Mouse (Mus musculus): ENCODE data around the gene Glis2.

DNA sequence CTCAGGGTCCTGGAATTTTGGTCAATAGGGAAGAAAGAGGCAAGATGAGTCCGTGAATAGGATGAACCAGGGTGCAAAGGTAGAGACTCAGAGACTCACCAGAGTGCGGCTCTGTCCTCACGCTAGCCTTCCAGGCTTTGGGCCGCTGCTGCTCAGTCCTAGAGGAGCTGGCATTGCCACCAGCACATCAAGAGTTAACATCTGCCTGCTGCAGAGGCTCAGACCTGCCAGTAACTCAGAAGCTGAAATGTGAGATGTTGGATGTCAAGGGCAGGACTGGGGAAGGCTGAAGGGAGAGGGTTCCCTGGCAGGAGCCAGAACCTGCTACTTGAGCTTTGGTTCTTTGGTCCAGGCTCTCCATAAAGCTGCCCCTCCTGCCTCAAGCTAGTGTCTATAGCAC, 23.8 kb upstream of the Glis2 start:
- no peak for TF ChIP-seq CTCF (IDR thresholded peaks at IDR 0.05; ENCODE audit: borderline replicate concordance, insufficient read depth, low read depth, low read length)
- no peak for TF ChIP-seq POLR2A (IDR thresholded peaks at IDR 0.05; ENCODE audit: borderline replicate concordance, insufficient read depth, low read length)
